Mouse (Mus musculus): ENCODE measurements around the gene Ska2.

GRCm38 (mm10) chr11:87073866-87074440 is 35.1 kb upstream of the Ska2 start, which contains the start of gene Gdpd1:
- no peak for TF ChIP-seq CTCF (IDR thresholded peaks at IDR 0.05; ENCODE audit: low read depth, low read length)
- no peak for TF ChIP-seq GATA1 (IDR thresholded peaks at IDR 0.05; ENCODE audit: borderline replicate concordance, low read length)
- TF ChIP-seq TAL1 (conservative IDR thresholded peaks at IDR 0.05; ENCODE audit: low read depth, low read length): no peak
- no peak for TF ChIP-seq GATA2 (IDR thresholded peaks at IDR 0.05; ENCODE audit: borderline replicate concordance, low read depth, low read length)
